Mouse (Mus musculus) embryonic facial prominence, embryonic 14.5 days (tissue): ENCODE measurements around the gene Uaca. TPM values are rescaled to one million over a fixed set of nuclear protein-coding genes. Genes with fewer than 3 reads are reported as not detected.

Source experiments
- ATAC-seq: fragments of 200-750 bp; cut with Nextera tagmentation; 2 replicates; pipeline ENCODE4 v1.8.0; 2017; ENCODE audit warnings: low read depth, moderate number of reproducible peaks, moderate TSS enrichment
- DNase-seq: peaks from one replicate; pipeline ENCODE4 v3.0.0-alpha.2; 2015; ENCODE audit warnings: low spot score
- H3K27ac ChIP-seq: fragments of 300-500 bp; sonication (generic); replicated peaks from 2 replicates; pipeline ENCODE4 v1.5.1; 2014; ENCODE audit warnings: low read depth, mild to moderate bottlenecking, low read length, moderate library complexity
- H3K27me3 ChIP-seq: fragments of 300-500 bp; sonication (generic); replicated peaks from 2 replicates; pipeline ENCODE4 v1.6.1; 2014; ENCODE audit warnings: low read length; ENCODE audit not compliant: control insufficient read depth, insufficient read depth
- H3K36me3 ChIP-seq: fragments of 300-500 bp; sonication (generic); 2 replicates; pipeline ENCODE4 v1.6.1; 2014; ENCODE audit warnings: low read length, mixed read lengths; ENCODE audit not compliant: control insufficient read depth, insufficient read depth
- H3K4me1 ChIP-seq: fragments of 300-500 bp; sonication (generic); 2 replicates; pipeline ENCODE4 v1.6.1; 2014; ENCODE audit warnings: antibody characterized with exemption, low read length; ENCODE audit not compliant: control insufficient read depth, insufficient read depth
- H3K4me2 ChIP-seq: fragments of 300-500 bp; sonication (generic); 2 replicates; pipeline ENCODE4 v1.6.1; 2014; ENCODE audit warnings: low read depth, mild to moderate bottlenecking, low read length, moderate library complexity, mixed read lengths
- H3K4me3 ChIP-seq: fragments of 300-500 bp; sonication (generic); 2 replicates; pipeline ENCODE4 v1.5.1; 2014; ENCODE audit warnings: low read depth, mild to moderate bottlenecking, low read length
- H3K9ac ChIP-seq: fragments of 300-500 bp; sonication (generic); 2 replicates; pipeline ENCODE4 v1.6.1; 2014; ENCODE audit warnings: low read depth, mild to moderate bottlenecking, low read length, moderate library complexity, mixed read lengths
- H3K9me3 ChIP-seq: fragments of 300-500 bp; sonication (generic); 2 replicates; pipeline ENCODE4 v1.6.1; 2016; ENCODE audit warnings: low read length; ENCODE audit not compliant: control insufficient read depth
- WGBS: fragments of 180-500 bp; shearing (Covaris S2); extraction: QIAGEN DNeasy Blood & Tissue Kit; methylation state at CpG from one replicate; pipeline ENCODE4 v1.1.7; 2014; 5-methylcytosine and 5-hydroxymethylcytosine counted together
- polyA plus RNA-seq: library from polyadenylated mRNA; unstranded; fragments of >200 nt; fragmentation: Nextera tagmentation; extraction: Ambion mirVana; gene quantifications from 2 replicates; pipeline ENCODE4 v1.2.1, GENCODE M21; 2014

The Uaca gene
- polyA plus RNA-seq: 31.5 and 31.8 TPM in 2 replicates

DNA sequence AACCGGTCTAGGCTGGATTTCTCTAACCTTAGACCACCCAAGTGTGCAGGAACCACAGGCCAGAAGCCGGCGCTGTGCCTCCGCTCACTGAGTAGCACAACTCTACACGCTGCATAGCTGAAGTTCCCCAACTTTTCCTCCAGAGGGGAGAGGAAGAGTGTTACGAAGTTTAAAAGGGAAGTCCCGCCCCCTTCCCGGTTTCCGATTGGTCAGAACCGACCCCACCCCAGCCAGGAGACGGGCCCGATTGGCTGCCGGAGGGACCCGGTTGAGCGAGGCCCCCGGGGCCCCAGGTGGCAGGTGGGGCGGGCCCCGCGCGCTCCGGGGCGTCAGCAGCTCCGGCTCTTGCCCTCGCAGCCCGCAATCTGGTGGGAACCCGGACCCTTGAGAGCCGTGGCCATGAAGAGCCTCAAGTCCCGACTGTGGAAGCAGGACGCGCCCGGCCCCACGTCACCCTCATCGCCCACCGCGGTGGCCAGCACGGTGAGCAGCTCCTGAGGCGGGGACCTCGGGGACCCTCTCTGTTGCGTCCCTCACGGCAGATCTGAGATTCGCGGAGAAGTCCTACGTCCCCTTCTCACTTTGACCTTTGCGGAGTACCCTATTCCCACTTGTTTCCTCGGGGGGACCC, at the start of gene Uaca:
TSS of gene Uaca (plus strand) at position 333 of the 631 bp plus-strand sequence.
- under 1% methylated on average over 28 of the region's 45 CpGs for WGBS
- Histone ChIP-seq H3K36me3 (no peaks in the 10 kb centered on the region), H3K4me3 (peak within 1 kb of the TSS; percentile 59), H3K4me2 (peak within 1 kb of the TSS; percentile 76), H3K27ac (peak within 1 kb of the TSS; percentile 87), H3K9me3 (no peaks in the 10 kb centered on the region), H3K9ac (peak within 1 kb of the TSS; percentile 71), H3K27me3 (no peaks in the 10 kb centered on the region), H3K4me1 (no peaks in the 10 kb centered on the region; the same call in 1 of the 2 replicates)
- DNase-seq (peak; percentile 98), ATAC-seq (peak; percentile 98)

DNA sequence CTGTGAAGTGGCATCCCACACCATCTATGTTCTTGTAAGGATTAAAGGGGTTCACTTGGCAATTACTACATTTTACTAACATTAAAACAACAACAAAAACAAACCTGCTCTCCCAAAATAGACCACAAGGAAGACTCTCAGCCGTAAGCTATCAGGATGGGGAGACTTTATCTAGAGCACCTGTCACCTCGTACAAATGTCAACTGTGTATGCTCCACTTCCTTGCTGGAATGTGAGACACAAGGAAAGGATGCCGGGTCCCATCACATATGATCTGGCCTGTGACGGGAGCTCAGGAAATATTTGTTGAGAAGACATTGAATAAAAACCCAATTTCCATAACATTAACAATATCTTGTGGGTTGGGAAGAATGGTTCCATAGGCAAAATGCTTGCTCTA, 49.4 kb upstream of the Uaca start:
- no peaks in the 10 kb centered on the region for H3K27me3 ChIP-seq
- 0 out of 2 replicates have a peak, but pooled peaks have one; percentile 48 for ATAC-seq
- no peak overlapping the region for H3K9ac ChIP-seq
- peaks cover 17% of the 10 kb centered on the region for H3K4me1 ChIP-seq
- no peaks in the 10 kb centered on the region for H3K36me3 ChIP-seq
- no peak overlapping the region for H3K27ac ChIP-seq
- no peaks in the 10 kb centered on the region for H3K9me3 ChIP-seq
- 54% methylated on average over 4 of the region's 4 CpGs for WGBS
- no peak overlapping the region for H3K4me3 ChIP-seq
- H3K4me2 ChIP-seq: no peak overlapping the region
- DNase-seq: peak; percentile 16

DNA sequence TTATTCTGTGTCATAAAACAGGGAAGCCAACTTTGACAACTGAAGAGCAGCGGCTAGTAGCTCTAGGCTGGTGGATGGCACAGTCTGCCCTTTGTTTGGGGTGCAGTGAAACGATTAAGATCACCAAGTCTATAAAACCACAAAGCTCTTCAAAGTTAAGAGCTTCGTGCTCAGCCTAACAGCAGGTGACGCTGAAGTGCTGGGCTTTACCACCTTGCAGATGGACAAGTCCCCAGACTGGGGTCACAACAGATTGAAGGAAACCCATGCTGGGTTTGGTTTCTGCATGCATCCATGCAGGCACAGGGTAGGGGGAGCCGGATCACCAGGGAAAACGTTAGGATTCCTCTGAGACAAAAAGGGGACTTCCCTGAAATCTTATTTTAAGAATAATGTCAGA, 47.8 kb upstream of the Uaca start:
- DNase-seq: no peak
- peaks cover 17% of the 10 kb centered on the region for H3K4me1 ChIP-seq
- no peaks in the 10 kb centered on the region for H3K27me3 ChIP-seq
- no peaks in the 10 kb centered on the region for H3K9me3 ChIP-seq
- no peak overlapping the region for H3K27ac ChIP-seq
- no peak overlapping the region for H3K4me3 ChIP-seq
- no peaks in the 10 kb centered on the region for H3K36me3 ChIP-seq
- H3K9ac ChIP-seq: no peak overlapping the region
- H3K4me2 ChIP-seq: no peak overlapping the region
- ATAC-seq: no peak
- WGBS: 57% methylated on average over 6 of the region's 6 CpGs

DNA sequence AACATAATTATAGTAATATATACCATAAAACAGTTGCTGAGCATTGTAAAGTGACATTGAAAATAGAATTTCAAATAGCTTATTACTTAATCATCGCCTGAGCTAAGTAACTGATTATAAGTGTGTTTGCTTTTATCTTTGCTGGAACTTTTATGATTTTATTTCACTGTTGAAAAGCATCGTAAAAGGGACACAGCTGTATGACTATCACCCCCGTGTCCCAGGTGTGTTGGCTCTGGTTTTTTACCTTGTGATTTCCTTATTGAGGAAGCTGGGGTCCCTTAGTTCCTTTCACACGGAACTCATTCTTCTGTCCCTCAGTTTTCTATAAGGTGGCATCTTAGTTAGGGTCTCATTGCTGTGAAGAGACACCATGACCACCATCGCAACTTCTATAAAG, 46.7 kb upstream of the Uaca start:
- Histone ChIP-seq H3K9me3 (no peaks in the 10 kb centered on the region), H3K4me2 (no peak overlapping the region), H3K4me1 (peaks cover 12% of the 10 kb centered on the region; the same call in 1 of the 2 replicates), H3K9ac (no peak overlapping the region), H3K27me3 (no peaks in the 10 kb centered on the region), H3K36me3 (no peaks in the 10 kb centered on the region), H3K4me3 (no peak overlapping the region), H3K27ac (no peak overlapping the region)
- WGBS: 88% methylated on average over 5 of the region's 5 CpGs
- DNase-seq: no peak
- no peak for ATAC-seq

DNA sequence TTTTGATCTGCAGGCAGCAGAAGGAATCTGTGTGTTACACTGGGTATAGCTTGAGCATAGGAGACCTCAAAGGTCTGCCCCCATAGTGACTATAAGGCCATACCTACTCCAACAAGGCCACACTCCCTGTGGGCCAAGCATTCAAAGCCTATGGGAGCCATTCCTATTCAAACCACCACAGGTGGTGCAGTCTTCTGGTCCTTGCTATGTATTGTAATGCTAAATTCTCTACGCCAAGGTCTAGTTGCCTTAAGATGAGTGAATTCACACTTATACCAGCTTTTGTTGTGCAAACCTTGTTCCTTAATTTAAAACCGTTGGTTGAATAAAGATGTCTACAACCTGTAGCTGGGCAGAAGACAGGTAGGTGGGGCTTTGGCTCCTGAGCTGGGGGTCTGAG, 46.2 kb upstream of the Uaca start:
- Histone ChIP-seq H3K27me3 (no peaks in the 10 kb centered on the region), H3K9ac (no peak overlapping the region), H3K4me3 (no peak overlapping the region), H3K4me2 (no peak overlapping the region), H3K9me3 (no peaks in the 10 kb centered on the region), H3K27ac (no peak overlapping the region), H3K36me3 (no peaks in the 10 kb centered on the region), H3K4me1 (peaks cover 7% of the 10 kb centered on the region; the same call in 1 of the 2 replicates)
- DNase-seq (no peak), ATAC-seq (no peak)
- 78% methylated on average over 2 of the region's 2 CpGs for WGBS

DNA sequence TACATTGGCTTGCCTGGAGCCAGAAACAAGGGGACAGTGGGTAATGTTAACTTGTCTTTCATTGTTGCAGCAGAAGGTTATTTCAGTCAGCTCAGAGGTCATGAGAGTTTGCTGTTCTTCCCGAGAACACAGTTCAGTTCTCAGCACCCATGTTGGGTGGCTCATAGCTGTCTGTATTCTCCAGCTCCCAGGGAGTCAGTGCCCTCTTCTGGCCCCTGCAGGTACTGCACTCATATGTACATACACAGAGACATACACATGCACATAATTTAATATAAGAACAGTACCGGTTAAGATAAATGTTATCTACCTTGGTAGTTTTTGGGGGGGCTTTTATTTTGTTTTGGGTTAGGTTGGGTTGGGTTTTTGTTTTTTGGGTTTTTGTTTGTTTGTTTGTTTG, 45.2 kb upstream of the Uaca start:
- Histone ChIP-seq H3K27me3 (no peaks in the 10 kb centered on the region), H3K4me2 (no peak overlapping the region), H3K9me3 (no peaks in the 10 kb centered on the region), H3K4me3 (no peak overlapping the region), H3K9ac (no peak overlapping the region), H3K4me1 (0 out of 2 replicates have a peak, but pooled peaks cover under 1% of the 10 kb centered on the region), H3K27ac (no peak overlapping the region), H3K36me3 (no peaks in the 10 kb centered on the region)
- no peak for DNase-seq
- 87% methylated on average over 2 of the region's 2 CpGs for WGBS
- no peak for ATAC-seq

DNA sequence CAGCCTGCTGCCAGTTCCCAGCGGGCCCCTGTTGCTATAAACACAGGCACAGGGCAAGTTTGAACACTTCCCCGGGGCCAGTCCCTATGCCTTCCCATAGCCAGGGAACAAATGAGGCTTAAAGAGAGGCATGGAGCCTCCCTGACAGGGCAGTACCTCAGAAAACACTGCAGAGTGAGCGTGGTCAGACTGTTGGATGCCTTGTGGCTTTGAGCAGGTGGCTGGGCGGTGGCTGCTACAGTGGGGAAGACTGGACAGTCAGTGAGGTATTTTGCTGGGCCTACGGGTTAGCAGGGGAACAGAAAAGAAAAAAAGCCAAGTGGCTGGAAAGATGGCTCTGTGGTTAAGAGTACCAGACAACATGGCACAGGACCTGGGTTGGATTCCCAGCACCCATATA, 43.2 kb upstream of the Uaca start:
- no peak for ATAC-seq
- Histone ChIP-seq H3K36me3 (no peaks in the 10 kb centered on the region), H3K9me3 (no peaks in the 10 kb centered on the region), H3K4me2 (no peak overlapping the region), H3K4me3 (no peak overlapping the region), H3K9ac (no peak overlapping the region), H3K4me1 (no peaks in the 10 kb centered on the region), H3K27me3 (no peaks in the 10 kb centered on the region), H3K27ac (no peak overlapping the region)
- 85% methylated on average over 5 of the region's 5 CpGs for WGBS
- DNase-seq: no peak

DNA sequence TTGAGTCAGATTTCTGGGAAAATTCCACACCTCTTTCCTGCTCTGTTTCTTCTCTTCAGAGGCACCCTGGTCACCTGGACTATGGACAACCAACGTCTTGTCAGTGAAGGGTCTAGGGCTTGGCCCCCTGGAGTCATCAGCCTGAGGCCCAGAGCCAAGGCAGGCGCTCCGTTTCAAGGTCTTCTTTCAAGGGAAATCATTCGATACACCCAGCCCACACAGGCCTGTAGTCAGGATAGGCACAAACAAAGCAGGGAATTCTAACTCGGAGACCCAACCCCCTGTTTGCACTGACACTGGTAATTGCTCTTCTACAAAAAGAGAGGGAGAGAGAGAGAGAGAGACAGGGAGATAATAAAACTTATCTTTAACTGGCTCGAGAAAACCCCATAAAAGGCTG, 42.4 kb upstream of the Uaca start:
- Histone ChIP-seq H3K9me3 (no peaks in the 10 kb centered on the region), H3K27ac (no peak overlapping the region), H3K27me3 (no peaks in the 10 kb centered on the region), H3K4me2 (no peak overlapping the region), H3K9ac (no peak overlapping the region), H3K4me1 (no peaks in the 10 kb centered on the region), H3K4me3 (no peak overlapping the region), H3K36me3 (no peaks in the 10 kb centered on the region)
- ATAC-seq (no peak), DNase-seq (no peak)
- WGBS: 54% methylated on average over 6 of the region's 6 CpGs

DNA sequence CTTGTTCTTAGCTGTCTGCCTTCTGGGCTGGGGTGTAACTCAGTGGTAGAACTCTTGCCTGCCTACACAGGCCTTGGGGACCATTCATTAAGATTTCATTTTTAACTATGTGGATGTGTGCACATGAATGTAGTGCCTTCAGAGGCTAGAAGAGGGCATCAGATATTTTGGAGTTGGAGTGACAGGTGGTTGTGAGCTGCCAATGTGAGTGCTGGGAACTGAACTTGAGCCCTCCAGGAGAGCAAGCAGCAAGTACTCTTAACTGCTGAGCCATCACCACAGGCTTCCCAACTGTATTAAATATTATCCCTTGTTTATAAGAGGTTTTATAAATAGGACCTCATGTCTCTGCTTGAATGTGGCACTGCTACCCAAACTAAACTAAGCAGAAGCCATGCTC, 41.7 kb upstream of the Uaca start:
- Histone ChIP-seq H3K9me3 (no peaks in the 10 kb centered on the region), H3K4me3 (no peak overlapping the region), H3K4me2 (no peak overlapping the region), H3K9ac (no peak overlapping the region), H3K27me3 (no peaks in the 10 kb centered on the region), H3K27ac (no peak overlapping the region), H3K4me1 (0 out of 2 replicates have a peak, but pooled peaks cover 3% of the 10 kb centered on the region), H3K36me3 (no peaks in the 10 kb centered on the region)
- DNase-seq (no peak), ATAC-seq (no peak)
